Mouse (Mus musculus) forebrain, embryonic 10.5 days (tissue): ENCODE measurements around the gene Olfr808. TPM values are rescaled to one million over a fixed set of nuclear protein-coding genes. Genes with fewer than 3 reads are reported as not detected.

Source experiments
- DNase-seq: peaks from one replicate; pipeline ENCODE4 v3.0.0-alpha.2; 2017; ENCODE audit warnings: low spot score; ENCODE audit errors: extremely low spot score
- H3K27ac ChIP-seq: fragments of 300-500 bp; sonication (generic); 2 replicates; pipeline ENCODE4 v1.5.1; 2016; ENCODE audit warnings: mild to moderate bottlenecking
- H3K27me3 ChIP-seq: fragments of 300-500 bp; sonication (generic); 2 replicates; pipeline ENCODE4 v1.6.1; 2016; ENCODE audit warnings: mild to moderate bottlenecking; ENCODE audit not compliant: poor library complexity, severe bottlenecking
- H3K36me3 ChIP-seq: fragments of 300-500 bp; sonication (generic); replicated peaks from 2 replicates; pipeline ENCODE4 v1.6.1; 2016; ENCODE audit warnings: mild to moderate bottlenecking, moderate library complexity
- H3K4me1 ChIP-seq: fragments of 300-500 bp; sonication (generic); 2 replicates; pipeline ENCODE4 v1.6.1; 2016
- H3K4me3 ChIP-seq: fragments of 300-500 bp; sonication (generic); 2 replicates; pipeline ENCODE4 v1.5.1; 2016; ENCODE audit warnings: mild to moderate bottlenecking, moderate library complexity
- H3K9me3 ChIP-seq: fragments of 300-500 bp; sonication (generic); 2 replicates; pipeline ENCODE4 v1.6.1; 2016; ENCODE audit warnings: mild to moderate bottlenecking, moderate library complexity
- WGBS: fragments of 180-500 bp; shearing (Covaris S2); methylation state at CpG from one replicate; pipeline ENCODE4 v1.1.7; 2016; 5-methylcytosine and 5-hydroxymethylcytosine counted together
- microRNA-seq: library from miRNA; unstranded; fragments of <30 nt; microRNA quantifications from one replicate; pipeline ENCODE4, GENCODE M21; 2017
- polyA plus RNA-seq: library from polyadenylated mRNA; unstranded; fragments of >200 nt; fragmentation: Nextera tagmentation; extraction: Ambion mirVana; gene quantifications from 2 replicates; pipeline ENCODE4 v1.2.1, GENCODE M21; 2016

The Olfr808 gene
- not detected in 2 replicates for polyA plus RNA-seq

GRCm38 (mm10) chr10:129765182-129765581 lies at the start of gene Olfr808:
Olfr808 (plus strand) TSS chr10:129765482.
- 89% methylated on average over 1 of the region's 1 CpGs for WGBS
- Histone ChIP-seq H3K4me1 (no peaks in the 10 kb centered on the region), H3K27me3 (no peaks in the 10 kb centered on the region), H3K9me3 (no peaks in the 10 kb centered on the region), H3K36me3 (no peaks in the 10 kb centered on the region), H3K4me3 (no peak within 1 kb of the TSS), H3K27ac (no peak within 1 kb of the TSS)
- DNase-seq: no peak

GRCm38 (mm10) chr10:129729275-129729674 lies 36.0 kb upstream of the Olfr808 start, which contains the start of gene Olfr805:
Olfr805 (minus strand) TSS chr10:129729375.
- no peak for DNase-seq
- Histone ChIP-seq H3K4me3 (no peak within 1 kb of the TSS), H3K27me3 (no peaks in the 10 kb centered on the region), H3K4me1 (no peaks in the 10 kb centered on the region), H3K27ac (no peak within 1 kb of the TSS), H3K36me3 (no peaks in the 10 kb centered on the region), H3K9me3 (no peaks in the 10 kb centered on the region)
- 98% methylated on average over 2 of the region's 2 CpGs for WGBS

- Histone ChIP-seq H3K9me3 (no peaks in the 10 kb centered on the region), H3K4me3 (no peak within 1 kb of the TSS), H3K4me1 (no peaks in the 10 kb centered on the region), H3K27ac (no peak within 1 kb of the TSS), H3K27me3 (no peaks in the 10 kb centered on the region), H3K36me3 (no peaks in the 10 kb centered on the region)
- DNase-seq: no peak
Observed at GRCm38 (mm10) chr10:129741821-129742220, 23.5 kb upstream of the Olfr808 start, which contains the start of gene Olfr806. Olfr806 (minus strand) TSS chr10:129741921.

GRCm38 (mm10) chr10:129757693-129758092 lies 7.6 kb upstream of the Olfr808 start, which contains the start of gene Olfr807:
Olfr807 (minus strand) TSS chr10:129757793.
- no peak within 1 kb of the TSS for H3K27ac ChIP-seq
- DNase-seq: no peak
- H3K9me3 ChIP-seq: no peaks in the 10 kb centered on the region
- 88% methylated on average over 1 of the region's 1 CpGs for WGBS
- no peaks in the 10 kb centered on the region for H3K27me3 ChIP-seq
- no peaks in the 10 kb centered on the region for H3K36me3 ChIP-seq
- no peaks in the 10 kb centered on the region for H3K4me1 ChIP-seq
- H3K4me3 ChIP-seq: no peak within 1 kb of the TSS

GRCm38 (mm10) chr10:129774338-129774737 lies 9.1 kb downstream of the Olfr808 start, which contains the start of gene Olfr809:
Olfr809 (plus strand) TSS chr10:129774638.
- H3K27ac ChIP-seq: no peak within 1 kb of the TSS

GRCm38 (mm10) chr10:129778123-129778522 lies 12.8 kb downstream of the Olfr808 start:
- no peak overlapping the region for H3K4me3 ChIP-seq
- no peak overlapping the region for H3K27ac ChIP-seq
- no peaks in the 10 kb centered on the region for H3K9me3 ChIP-seq
- no peaks in the 10 kb centered on the region for H3K4me1 ChIP-seq
- H3K27me3 ChIP-seq: no peaks in the 10 kb centered on the region
- no peak for DNase-seq
- H3K36me3 ChIP-seq: no peaks in the 10 kb centered on the region

More at GRCm38 (mm10) chr10:129774338-129774737, 9.1 kb downstream of the Olfr808 start, which contains the start of gene Olfr809:
- no peaks in the 10 kb centered on the region for H3K4me1 ChIP-seq
- DNase-seq: no peak
- no peaks in the 10 kb centered on the region for H3K27me3 ChIP-seq
- H3K36me3 ChIP-seq: no peaks in the 10 kb centered on the region
- no peak within 1 kb of the TSS for H3K4me3 ChIP-seq
- H3K9me3 ChIP-seq: no peaks in the 10 kb centered on the region

- H3K36me3 ChIP-seq: no peaks in the 10 kb centered on the region
- no peak within 1 kb of the TSS for H3K27ac ChIP-seq
- H3K4me1 ChIP-seq: no peaks in the 10 kb centered on the region
- no peaks in the 10 kb centered on the region for H3K27me3 ChIP-seq
- H3K4me3 ChIP-seq: no peak within 1 kb of the TSS
- no peaks in the 10 kb centered on the region for H3K9me3 ChIP-seq
- DNase-seq: no peak
Observed at GRCm38 (mm10) chr10:129794817-129795216, 29.5 kb downstream of the Olfr808 start, which contains the start of gene Olfr810. Olfr810 (minus strand) TSS chr10:129794917.

GRCm38 (mm10) chr10:129804296-129804695 lies 39.0 kb downstream of the Olfr808 start, which contains the start of gene Olfr811:
Olfr811 (minus strand) TSS chr10:129804396.
- no peaks in the 10 kb centered on the region for H3K27me3 ChIP-seq
- no peak within 1 kb of the TSS for H3K27ac ChIP-seq
- no peaks in the 10 kb centered on the region for H3K9me3 ChIP-seq
- WGBS: 88% methylated on average over 4 of the region's 4 CpGs
- no peaks in the 10 kb centered on the region for H3K36me3 ChIP-seq
- no peak for DNase-seq
- H3K4me1 ChIP-seq: no peaks in the 10 kb centered on the region
- no peak within 1 kb of the TSS for H3K4me3 ChIP-seq

Small RNA genes within 50 kb of the gene (microRNA-seq; reads per million reads assigned to microRNA genes)
- gene Gm24485: not detected

Other genes with a start within 250 kb of the Olfr808 start
- not detected in 2 replicates for gene Olfr791, start 243.7 kb upstream of the Olfr808 start, polyA plus RNA-seq
- not detected in 2 replicates for gene Olfr792, start 226.3 kb upstream of the Olfr808 start, polyA plus RNA-seq
- not detected in 2 replicates for gene Olfr794, start 197.8 kb upstream of the Olfr808 start, polyA plus RNA-seq
- gene Olfr796, start 152.9 kb upstream of the Olfr808 start, polyA plus RNA-seq: not detected in 2 replicates
- gene Olfr798, start 137.5 kb upstream of the Olfr808 start, polyA plus RNA-seq: not detected in 2 replicates
- gene Olfr799, start 128.0 kb upstream of the Olfr808 start, polyA plus RNA-seq: not detected in 2 replicates
- gene Olfr800, start 107.8 kb upstream of the Olfr808 start, polyA plus RNA-seq: not detected in 2 replicates
- gene Olfr801, start 91.6 kb upstream of the Olfr808 start, polyA plus RNA-seq: not detected in 2 replicates
- not detected in 2 replicates for gene Olfr802, start 77.3 kb upstream of the Olfr808 start, polyA plus RNA-seq
- gene Olfr803, start 71.2 kb upstream of the Olfr808 start, polyA plus RNA-seq: not detected in 2 replicates
- gene Olfr804, start 62.3 kb upstream of the Olfr808 start, polyA plus RNA-seq: not detected in 2 replicates
- gene Olfr805, start 36.1 kb upstream of the Olfr808 start, polyA plus RNA-seq: not detected in 2 replicates
- gene Olfr806, start 23.6 kb upstream of the Olfr808 start, polyA plus RNA-seq: not detected in 2 replicates
- not detected in 2 replicates for gene Olfr807, start 7.7 kb upstream of the Olfr808 start, polyA plus RNA-seq
- not detected in 2 replicates for gene Olfr809, start 9.2 kb downstream of the Olfr808 start, polyA plus RNA-seq
- gene Olfr810, start 29.4 kb downstream of the Olfr808 start, polyA plus RNA-seq: not detected in 2 replicates
- not detected in 2 replicates for gene Olfr811, start 38.9 kb downstream of the Olfr808 start, polyA plus RNA-seq
- not detected in 2 replicates for gene Olfr812, start 80.6 kb downstream of the Olfr808 start, polyA plus RNA-seq
- gene Olfr813, start 89.9 kb downstream of the Olfr808 start, polyA plus RNA-seq: not detected in 2 replicates
- not detected in 2 replicates for gene Olfr814, start 114.4 kb downstream of the Olfr808 start, polyA plus RNA-seq
- not detected in 2 replicates for gene Olfr815, start 140.4 kb downstream of the Olfr808 start, polyA plus RNA-seq
- gene Olfr816, start 150.1 kb downstream of the Olfr808 start, polyA plus RNA-seq: not detected in 2 replicates
- not detected in 2 replicates for gene Olfr818, start 183.6 kb downstream of the Olfr808 start, polyA plus RNA-seq
- gene Olfr819, start 201.8 kb downstream of the Olfr808 start, polyA plus RNA-seq: not detected in 2 replicates
- gene Olfr247, start 210.7 kb downstream of the Olfr808 start, polyA plus RNA-seq: not detected in 2 replicates
- not detected in 2 replicates for gene Gm10310, start 219.6 kb downstream of the Olfr808 start, polyA plus RNA-seq
- not detected in 2 replicates for gene Olfr820, start 247.1 kb downstream of the Olfr808 start, polyA plus RNA-seq